Mouse (Mus musculus): ENCODE data around the gene Gm12184. TPM values are rescaled to one million over a fixed set of nuclear protein-coding genes. Genes with fewer than 3 reads are reported as not detected.

The Gm12184 gene
- polyA plus RNA-seq, 1 experiment from 2014 or later: 1.8 TPM

GRCm38 (mm10) chr11:48820308-48820674 is 6.2 kb downstream of the Gm12184 start:
- no peaks in the 10 kb centered on the region for H3K9me3 ChIP-seq (replicated peaks; ENCODE audit: control insufficient read depth, low read length, poor library complexity, severe bottlenecking)
- no peak overlapping the region for H3K27ac ChIP-seq (ENCODE audit: low read length)
- ATAC-seq: no peak
- peaks cover 7% of the 10 kb centered on the region for H3K27me3 ChIP-seq (ENCODE audit: control insufficient read depth, insufficient read depth, low read depth, low read length)
- no peak overlapping the region for H3K9ac ChIP-seq (ENCODE audit: low read depth, low read length)
- H3K36me3 ChIP-seq (ENCODE audit: control insufficient read depth, insufficient read depth, low read length): no peaks in the 10 kb centered on the region
- H3K4me2 ChIP-seq (ENCODE audit: low read length): no peak overlapping the region
- no peak overlapping the region for H3K4me3 ChIP-seq (ENCODE audit: low read depth, low read length)
- H3K4me1 ChIP-seq (ENCODE audit: control insufficient read depth, insufficient read depth, low read length): peaks cover 18% of the 10 kb centered on the region

GRCm38 (mm10) chr11:48819614-48820307 is 6.7 kb downstream of the Gm12184 start:
- Histone ChIP-seq H3K9ac (ENCODE audit: low read depth, low read length) (no peak overlapping the region), H3K4me3 (ENCODE audit: low read depth, low read length) (no peak overlapping the region), H3K4me1 (ENCODE audit: control insufficient read depth, insufficient read depth, low read length) (peaks cover 24% of the 10 kb centered on the region), H3K27me3 (ENCODE audit: control insufficient read depth, insufficient read depth, low read depth, low read length) (peaks cover 7% of the 10 kb centered on the region), H3K27ac (ENCODE audit: low read length) (no peak overlapping the region), H3K9me3 (replicated peaks; ENCODE audit: control insufficient read depth, low read length, poor library complexity, severe bottlenecking) (no peaks in the 10 kb centered on the region), H3K4me2 (ENCODE audit: low read length) (no peak overlapping the region), H3K36me3 (ENCODE audit: control insufficient read depth, insufficient read depth, low read length) (no peaks in the 10 kb centered on the region)
- 83% methylated on average over 7 of the region's 7 CpGs for WGBS
- no peak for ATAC-seq

GRCm38 (mm10) chr11:48818346-48818745 is 8.1 kb downstream of the Gm12184 start:
- WGBS: under 1% methylated on average over 16 of the region's 16 CpGs
- Histone ChIP-seq H3K9me3 (replicated peaks; ENCODE audit: control insufficient read depth, low read length, poor library complexity, severe bottlenecking) (no peaks in the 10 kb centered on the region), H3K9ac (ENCODE audit: low read depth, low read length) (peak overlapping the region; percentile 51; the same call in 1 of the 2 replicates), H3K4me2 (ENCODE audit: low read length) (peak overlapping the region; percentile 89), H3K36me3 (ENCODE audit: control insufficient read depth, insufficient read depth, low read length) (0 out of 2 replicates have a peak, but pooled peaks cover 3% of the 10 kb centered on the region), H3K27ac (ENCODE audit: low read length) (no peak overlapping the region), H3K4me1 (ENCODE audit: control insufficient read depth, insufficient read depth, low read length) (peaks cover 34% of the 10 kb centered on the region), H3K27me3 (ENCODE audit: control insufficient read depth, insufficient read depth, low read depth, low read length) (peaks cover 4% of the 10 kb centered on the region; the same call in 1 of the 2 replicates), H3K4me3 (ENCODE audit: low read depth, low read length) (peak overlapping the region; percentile 79)
- no peak for ATAC-seq

GRCm38 (mm10) chr11:48817794-48818193 is 8.7 kb downstream of the Gm12184 start:
- H3K9me3 ChIP-seq (replicated peaks; ENCODE audit: control insufficient read depth, low read length, poor library complexity, severe bottlenecking): no peaks in the 10 kb centered on the region
- peak; percentile 3; the same call in 1 of the 2 replicates for ATAC-seq
- H3K27ac ChIP-seq (ENCODE audit: low read length): peak overlapping the region; percentile 98; the same call in 1 of the 2 replicates
- peak overlapping the region; percentile 89 for H3K4me2 ChIP-seq (ENCODE audit: low read length)
- 0 out of 2 replicates have a peak, but pooled peaks cover 3% of the 10 kb centered on the region for H3K36me3 ChIP-seq (ENCODE audit: control insufficient read depth, insufficient read depth, low read length)
- WGBS: 3% methylated on average over 9 of the region's 9 CpGs
- H3K4me1 ChIP-seq (ENCODE audit: control insufficient read depth, insufficient read depth, low read length): peaks cover 33% of the 10 kb centered on the region
- H3K4me3 ChIP-seq (ENCODE audit: low read depth, low read length): peak overlapping the region; percentile 79
- peaks cover 3% of the 10 kb centered on the region; the same call in 1 of the 2 replicates for H3K27me3 ChIP-seq (ENCODE audit: control insufficient read depth, insufficient read depth, low read depth, low read length)
- H3K9ac ChIP-seq (ENCODE audit: low read depth, low read length): peak overlapping the region; percentile 89

- Histone ChIP-seq H3K4me2 (ENCODE audit: low read length) (peak within 1 kb of the TSS; percentile 89), H3K4me3 (ENCODE audit: low read depth, low read length) (peak within 1 kb of the TSS; percentile 79), H3K36me3 (ENCODE audit: control insufficient read depth, insufficient read depth, low read length) (peaks cover 7% of the 10 kb centered on the region), H3K4me1 (ENCODE audit: control insufficient read depth, insufficient read depth, low read length) (peaks cover 32% of the 10 kb centered on the region), H3K27me3 (ENCODE audit: control insufficient read depth, insufficient read depth, low read depth, low read length) (no peaks in the 10 kb centered on the region), H3K9me3 (replicated peaks; ENCODE audit: control insufficient read depth, low read length, poor library complexity, severe bottlenecking) (no peaks in the 10 kb centered on the region), H3K9ac (ENCODE audit: low read depth, low read length) (peak within 1 kb of the TSS; percentile 89), H3K27ac (ENCODE audit: low read length) (peak within 1 kb of the TSS; percentile 98)
- WGBS: under 1% methylated on average over 68 of the region's 77 CpGs
- ATAC-seq: peak; percentile 97
Observed at GRCm38 (mm10) chr11:48816800-48817665, 9.4 kb downstream of the Gm12184 start, which contains the start of gene Trim41. TSS of gene Trim41 (minus strand) at chr11:48817353.

GRCm38 (mm10) chr11:48816281-48816781 is 10.1 kb downstream of the Gm12184 start:
- H3K4me2 ChIP-seq (ENCODE audit: low read length): peak overlapping the region; percentile 83
- peaks cover 14% of the 10 kb centered on the region for H3K36me3 ChIP-seq (ENCODE audit: control insufficient read depth, insufficient read depth, low read length)
- no peaks in the 10 kb centered on the region for H3K27me3 ChIP-seq (ENCODE audit: control insufficient read depth, insufficient read depth, low read depth, low read length)
- WGBS: 3% methylated on average over 21 of the region's 23 CpGs
- H3K4me3 ChIP-seq (ENCODE audit: low read depth, low read length): peak overlapping the region; percentile 79
- peak; percentile 78 for ATAC-seq
- H3K9me3 ChIP-seq (replicated peaks; ENCODE audit: control insufficient read depth, low read length, poor library complexity, severe bottlenecking): no peaks in the 10 kb centered on the region
- peak overlapping the region; percentile 75 for H3K27ac ChIP-seq (ENCODE audit: low read length)
- H3K4me1 ChIP-seq (ENCODE audit: control insufficient read depth, insufficient read depth, low read length): peaks cover 32% of the 10 kb centered on the region
- H3K9ac ChIP-seq (ENCODE audit: low read depth, low read length): peak overlapping the region; percentile 88

- Histone ChIP-seq H3K27me3 (ENCODE audit: control insufficient read depth, insufficient read depth, low read depth, low read length) (no peaks in the 10 kb centered on the region), H3K4me3 (ENCODE audit: low read depth, low read length) (peak overlapping the region; percentile 79), H3K27ac (ENCODE audit: low read length) (no peak overlapping the region; the same call in 1 of the 2 replicates), H3K4me2 (ENCODE audit: low read length) (peak overlapping the region; percentile 83), H3K9ac (ENCODE audit: low read depth, low read length) (peak overlapping the region; percentile 88), H3K4me1 (ENCODE audit: control insufficient read depth, insufficient read depth, low read length) (peaks cover 32% of the 10 kb centered on the region), H3K36me3 (ENCODE audit: control insufficient read depth, insufficient read depth, low read length) (peaks cover 14% of the 10 kb centered on the region), H3K9me3 (replicated peaks; ENCODE audit: control insufficient read depth, low read length, poor library complexity, severe bottlenecking) (no peaks in the 10 kb centered on the region)
- ATAC-seq: no peak
- 82% methylated on average over 16 of the region's 16 CpGs for WGBS
Observed at GRCm38 (mm10) chr11:48815851-48816250, 10.6 kb downstream of the Gm12184 start.

- Histone ChIP-seq H3K9ac (ENCODE audit: low read depth, low read length) (no peak overlapping the region), H3K27me3 (ENCODE audit: control insufficient read depth, insufficient read depth, low read depth, low read length) (no peaks in the 10 kb centered on the region), H3K4me3 (ENCODE audit: low read depth, low read length) (no peak overlapping the region), H3K36me3 (ENCODE audit: control insufficient read depth, insufficient read depth, low read length) (peaks cover 18% of the 10 kb centered on the region), H3K4me1 (ENCODE audit: control insufficient read depth, insufficient read depth, low read length) (peaks cover 32% of the 10 kb centered on the region), H3K4me2 (ENCODE audit: low read length) (no peak overlapping the region), H3K27ac (ENCODE audit: low read length) (no peak overlapping the region), H3K9me3 (replicated peaks; ENCODE audit: control insufficient read depth, low read length, poor library complexity, severe bottlenecking) (no peaks in the 10 kb centered on the region)
- ATAC-seq: no peak
Observed at GRCm38 (mm10) chr11:48813782-48814181, 12.7 kb downstream of the Gm12184 start.
